Mouse (Mus musculus) midbrain, embryonic 10.5 days (tissue): ENCODE data around the gene Dchs2. TPM values are rescaled to one million over a fixed set of nuclear protein-coding genes. Genes with fewer than 3 reads are reported as not detected.
"Not testable (repeated sequence)": the region's sequence is repeated elsewhere in the genome, so short reads cannot be mapped to it uniquely, and the experiment has no call there.

Experiments
- DNase-seq: peaks from one replicate; pipeline ENCODE4 v3.0.0-alpha.2; 2017; ENCODE audit warnings: low spot score
- H3K27ac ChIP-seq: fragments of 300-500 bp; sonication (generic); replicated peaks from 2 replicates; pipeline ENCODE4 v1.5.1; 2016; ENCODE audit warnings: mild to moderate bottlenecking
- H3K27me3 ChIP-seq: fragments of 300-500 bp; sonication (generic); 2 replicates; pipeline ENCODE4 v1.6.1; 2016; ENCODE audit warnings: low read depth, mild to moderate bottlenecking; ENCODE audit not compliant: poor library complexity, severe bottlenecking
- H3K36me3 ChIP-seq: fragments of 300-500 bp; sonication (generic); 2 replicates; pipeline ENCODE4 v1.6.1; 2016; ENCODE audit warnings: mild to moderate bottlenecking, moderate library complexity
- H3K4me1 ChIP-seq: fragments of 300-500 bp; sonication (generic); 2 replicates; pipeline ENCODE4 v1.6.1; 2016
- H3K4me3 ChIP-seq: fragments of 300-500 bp; sonication (generic); 2 replicates; pipeline ENCODE4 v1.5.1; 2016; ENCODE audit warnings: mild to moderate bottlenecking, moderate library complexity
- H3K9me3 ChIP-seq: fragments of 300-500 bp; sonication (generic); replicated peaks from 2 replicates; pipeline ENCODE4 v1.6.1; 2016; ENCODE audit warnings: mild to moderate bottlenecking
- WGBS: fragments of 180-500 bp; shearing (Covaris S2); methylation state at CpG from one replicate; pipeline ENCODE4 v1.1.7; 2016; 5-methylcytosine and 5-hydroxymethylcytosine counted together
- polyA plus RNA-seq: library from polyadenylated mRNA; unstranded; fragments of >200 nt; fragmentation: Nextera tagmentation; extraction: Ambion mirVana; gene quantifications from 2 replicates; pipeline ENCODE4 v1.2.1, GENCODE M21; 2016

The Dchs2 gene
- polyA plus RNA-seq, 1 experiment from 2014 or later, result 0.15 TPM

GRCm38 (mm10) chr3:83123945-83124344, 3.8 kb upstream of the Dchs2 start:
- H3K4me1 ChIP-seq, result peaks cover 20% of the 10 kb centered on the region
- 95% methylated on average over 9 of the region's 9 CpGs for WGBS
- H3K4me3 ChIP-seq, H3K36me3 ChIP-seq, H3K27ac ChIP-seq, H3K9me3 ChIP-seq, DNase-seq: not testable (repeated sequence)
- peaks cover 48% of the 10 kb centered on the region for H3K27me3 ChIP-seq

- DNase-seq, result peak; percentile 54
- peak overlapping the region; percentile 67 for H3K4me3 ChIP-seq
- no peaks in the 10 kb centered on the region for H3K36me3 ChIP-seq
- H3K4me1 ChIP-seq, result peaks cover 28% of the 10 kb centered on the region
- H3K27me3 ChIP-seq, result peaks cover 74% of the 10 kb centered on the region
- under 1% methylated on average over 37 of the region's 37 CpGs for WGBS
- H3K9me3 ChIP-seq, result no peaks in the 10 kb centered on the region
- H3K27ac ChIP-seq, result peak overlapping the region; percentile 65
Measured at GRCm38 (mm10) chr3:83127088-83127725, 541 bp upstream of the Dchs2 start.

GRCm38 (mm10) chr3:83128449-83128922, 738 bp downstream of the Dchs2 start:
- whole genome bisulfite sequencing, result under 1% methylated on average over 43 of the region's 43 CpGs
- H3K36me3 ChIP-seq, result no peaks in the 10 kb centered on the region
- peaks cover 82% of the 10 kb centered on the region for H3K27me3 ChIP-seq
- peak overlapping the region; percentile 67 for H3K4me3 ChIP-seq
- no peak overlapping the region for H3K27ac ChIP-seq
- DNase-seq, result peak; percentile 60
- no peaks in the 10 kb centered on the region for H3K9me3 ChIP-seq
- peaks cover 28% of the 10 kb centered on the region for H3K4me1 ChIP-seq

- DNase-seq, result peak; percentile 29
- Histone ChIP-seq H3K27ac (no peak overlapping the region), H3K4me3 (peak overlapping the region; percentile 67), H3K27me3 (peaks cover 82% of the 10 kb centered on the region), H3K36me3 (no peaks in the 10 kb centered on the region), H3K4me1 (peaks cover 28% of the 10 kb centered on the region), H3K9me3 (no peaks in the 10 kb centered on the region)
- WGBS, result 2% methylated on average over 22 of the region's 22 CpGs
Measured at GRCm38 (mm10) chr3:83129151-83129550, 1.4 kb downstream of the Dchs2 start.

GRCm38 (mm10) chr3:83136413-83136812, 8.7 kb downstream of the Dchs2 start:
- Histone ChIP-seq H3K4me1 (no peaks in the 10 kb centered on the region; the same call in 1 of the 2 replicates), H3K4me3 (no peak overlapping the region), H3K27ac (no peak overlapping the region), H3K36me3 (no peaks in the 10 kb centered on the region), H3K27me3 (peaks cover 13% of the 10 kb centered on the region; the same call in 1 of the 2 replicates), H3K9me3 (no peaks in the 10 kb centered on the region)
- WGBS, result 66% methylated on average over 7 of the region's 7 CpGs
- DNase-seq, result no peak

- no peak for DNase-seq
- Histone ChIP-seq H3K27me3 (no peaks in the 10 kb centered on the region), H3K4me3 (no peak overlapping the region), H3K4me1 (no peaks in the 10 kb centered on the region; the same call in 1 of the 2 replicates), H3K27ac (no peak overlapping the region), H3K9me3 (no peaks in the 10 kb centered on the region), H3K36me3 (no peaks in the 10 kb centered on the region)
- 91% methylated on average over 2 of the region's 2 CpGs for WGBS
Measured at GRCm38 (mm10) chr3:83138820-83139219, 11.1 kb downstream of the Dchs2 start.

GRCm38 (mm10) chr3:83145610-83146009, 17.9 kb downstream of the Dchs2 start:
- H3K4me3 ChIP-seq, result no peak overlapping the region
- H3K4me1 ChIP-seq, result peaks cover 9% of the 10 kb centered on the region
- no peaks in the 10 kb centered on the region for H3K9me3 ChIP-seq
- no peak for DNase-seq
- H3K36me3 ChIP-seq, result no peaks in the 10 kb centered on the region
- H3K27me3 ChIP-seq, result no peaks in the 10 kb centered on the region
- WGBS, result 77% methylated on average over 3 of the region's 3 CpGs
- H3K27ac ChIP-seq, result no peak overlapping the region

- DNase-seq, result no peak
- Histone ChIP-seq H3K4me1 (peaks cover 13% of the 10 kb centered on the region), H3K27ac (0 out of 2 replicates have a peak overlapping the region, but pooled peaks have one; percentile 6), H3K9me3 (no peaks in the 10 kb centered on the region), H3K36me3 (no peaks in the 10 kb centered on the region), H3K27me3 (no peaks in the 10 kb centered on the region), H3K4me3 (no peak overlapping the region)
- WGBS, result 84% methylated on average over 6 of the region's 6 CpGs
Measured at GRCm38 (mm10) chr3:83147273-83148054, 19.7 kb downstream of the Dchs2 start.

GRCm38 (mm10) chr3:83148055-83148447, 20.3 kb downstream of the Dchs2 start:
- H3K27ac ChIP-seq, result no peak overlapping the region
- H3K9me3 ChIP-seq, result no peaks in the 10 kb centered on the region
- WGBS, result 67% methylated on average over 4 of the region's 4 CpGs
- H3K4me1 ChIP-seq, result peaks cover 13% of the 10 kb centered on the region
- H3K27me3 ChIP-seq, result no peaks in the 10 kb centered on the region
- H3K4me3 ChIP-seq, result no peak overlapping the region
- H3K36me3 ChIP-seq, result no peaks in the 10 kb centered on the region
- DNase-seq, result no peak

- H3K4me1 ChIP-seq, result peaks cover 13% of the 10 kb centered on the region
- 82% methylated on average over 3 of the region's 3 CpGs for WGBS
- no peak overlapping the region for H3K4me3 ChIP-seq
- no peak overlapping the region for H3K27ac ChIP-seq
- H3K9me3 ChIP-seq, result no peaks in the 10 kb centered on the region
- H3K36me3 ChIP-seq, result no peaks in the 10 kb centered on the region
- H3K27me3 ChIP-seq, result no peaks in the 10 kb centered on the region
- DNase-seq, result no peak
Measured at GRCm38 (mm10) chr3:83148508-83148907, 20.8 kb downstream of the Dchs2 start.

- H3K4me1 ChIP-seq, result peaks cover 18% of the 10 kb centered on the region
- WGBS, result 78% methylated on average over 4 of the region's 4 CpGs
- no peaks in the 10 kb centered on the region for H3K27me3 ChIP-seq
- no peaks in the 10 kb centered on the region for H3K9me3 ChIP-seq
- H3K36me3 ChIP-seq, result no peaks in the 10 kb centered on the region
- H3K4me3 ChIP-seq, result no peak overlapping the region
- H3K27ac ChIP-seq, result no peak overlapping the region
- DNase-seq, result no peak
Measured at GRCm38 (mm10) chr3:83155600-83155999, 27.9 kb downstream of the Dchs2 start.

GRCm38 (mm10) chr3:83156165-83156564, 28.4 kb downstream of the Dchs2 start:
- Histone ChIP-seq H3K4me3 (no peak overlapping the region), H3K9me3 (no peaks in the 10 kb centered on the region), H3K36me3 (no peaks in the 10 kb centered on the region), H3K4me1 (peaks cover 18% of the 10 kb centered on the region), H3K27me3 (no peaks in the 10 kb centered on the region), H3K27ac (no peak overlapping the region)
- no peak for DNase-seq
- WGBS, result 86% methylated on average over 4 of the region's 4 CpGs
